Mouse (Mus musculus) monocyte, adult 2 months (primary cell): ENCODE measurements around the gene Rbm15b.

Experiments used
- DNase-seq, 2 experiments: peaks; one replicate each; pipeline ENCODE4 v3.0.0; 2022; ENCODE audit warnings: low spot score in 2 of 2, low read depth in 1 of 2

Rbm15b gene

GRCm38 (mm10) chr9:106884996-106885900 lies 2.0 kb downstream of the Rbm15b start:
- no peak for DNase-seq

GRCm38 (mm10) chr9:106884306-106884705 lies 2.9 kb downstream of the Rbm15b start:
- no peak for DNase-seq

- DNase-seq = no peak
These were observed 4.1 kb downstream of the Rbm15b start for GRCm38 (mm10) chr9:106883085-106883484.

GRCm38 (mm10) chr9:106882176-106882575 lies 5.1 kb downstream of the Rbm15b start:
- DNase-seq = no peak

- no peak for DNase-seq
These were observed 6.0 kb downstream of the Rbm15b start for GRCm38 (mm10) chr9:106881071-106881755.

GRCm38 (mm10) chr9:106879471-106879870 lies 7.8 kb downstream of the Rbm15b start:
- DNase-seq = no peak

- DNase-seq = no peak
These were observed 10.6 kb downstream of the Rbm15b start for GRCm38 (mm10) chr9:106876666-106877065.

- DNase-seq = no peak
These were observed 13.0 kb downstream of the Rbm15b start for GRCm38 (mm10) chr9:106874216-106874615.

- DNase-seq = no peak
These were observed 29.2 kb downstream of the Rbm15b start for GRCm38 (mm10) chr9:106858036-106858435.

GRCm38 (mm10) chr9:106856664-106857063 lies 30.6 kb downstream of the Rbm15b start:
- DNase-seq = no peak

GRCm38 (mm10) chr9:106842800-106843199 lies 44.4 kb downstream of the Rbm15b start:
- no peak for DNase-seq

GRCm38 (mm10) chr9:106840569-106840968 lies 46.7 kb downstream of the Rbm15b start:
- DNase-seq = no peak
